Mouse (Mus musculus): Measurements from ENCODE around the gene Ghdc. TPM values are rescaled to one million over a fixed set of nuclear protein-coding genes. Genes with fewer than 3 reads are reported as not detected.

Ghdc gene
- polyA plus RNA-seq, 2 experiments: 3.7 to 12.1 TPM

DNA sequence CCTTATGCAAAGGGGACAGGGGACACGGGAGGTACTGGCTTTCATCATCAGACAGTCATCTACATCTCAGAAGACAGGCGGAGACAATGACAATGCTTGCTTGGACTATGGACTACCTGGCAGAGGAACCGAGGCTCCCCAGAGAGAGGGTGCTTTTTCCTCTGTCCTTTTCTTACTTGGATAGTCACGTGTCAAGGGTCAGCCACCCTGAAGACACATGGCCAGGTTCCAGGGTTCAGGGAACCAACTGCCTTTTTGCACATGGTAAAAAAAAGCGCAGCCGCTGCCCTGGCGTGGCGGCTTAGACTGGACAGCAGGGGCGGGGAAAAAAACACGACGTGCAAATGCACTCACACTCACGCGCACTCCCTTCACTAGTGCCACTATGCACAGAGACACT, 11.8 kb upstream of the Ghdc start:
- WGBS: 91% methylated on average over 13 of the region's 13 CpGs
- ATAC-seq (ENCODE audit: low FRiP score, low read depth) (no peak), DNase-seq (ENCODE audit: low spot score) (no peak)
- Histone ChIP-seq H3K4me3 (replicated peaks; ENCODE audit: low read length) (no peak overlapping the region), H3K36me3 (ENCODE audit: control insufficient read depth, insufficient read depth, low read length) (peaks cover 65% of the 10 kb centered on the region), H3K9ac (ENCODE audit: low read depth, low read length, severe bottlenecking) (no peak overlapping the region), H3K27me3 (ENCODE audit: control insufficient read depth, insufficient read depth, low read length) (no peaks in the 10 kb centered on the region), H3K4me1 (ENCODE audit: control insufficient read depth, insufficient read depth, low read length) (no peaks in the 10 kb centered on the region), H3K4me2 (replicated peaks; ENCODE audit: low read depth, low read length, severe bottlenecking) (no peak overlapping the region), H3K27ac (replicated peaks; ENCODE audit: low read depth, low read length) (no peak overlapping the region), H3K9me3 (ENCODE audit: control insufficient read depth, low read length) (no peaks in the 10 kb centered on the region)
- no peak for TF ChIP-seq POLR2A (IDR thresholded peaks at IDR 0.05; ENCODE audit: borderline replicate concordance, extremely low read depth, insufficient read depth, insufficient read length)

- DNase-seq (ENCODE audit: low spot score) (no peak), ATAC-seq (ENCODE audit: low FRiP score, low read depth) (no peak)
- Histone ChIP-seq H3K9me3 (ENCODE audit: control insufficient read depth, low read length) (no peaks in the 10 kb centered on the region), H3K36me3 (ENCODE audit: control insufficient read depth, insufficient read depth, low read length) (peaks cover 59% of the 10 kb centered on the region), H3K4me2 (replicated peaks; ENCODE audit: low read depth, low read length, severe bottlenecking) (no peak overlapping the region), H3K27me3 (ENCODE audit: control insufficient read depth, insufficient read depth, low read length) (no peaks in the 10 kb centered on the region), H3K27ac (replicated peaks; ENCODE audit: low read depth, low read length) (no peak overlapping the region), H3K4me1 (ENCODE audit: control insufficient read depth, insufficient read depth, low read length) (no peaks in the 10 kb centered on the region), H3K4me3 (replicated peaks; ENCODE audit: low read length) (no peak overlapping the region), H3K9ac (ENCODE audit: low read depth, low read length, severe bottlenecking) (no peak overlapping the region)
- WGBS: 90% methylated on average over 15 of the region's 15 CpGs
- no peak for TF ChIP-seq POLR2A (IDR thresholded peaks at IDR 0.05; ENCODE audit: borderline replicate concordance, extremely low read depth, insufficient read depth, insufficient read length)
Measured at GRCm38 (mm10) chr11:100781763-100782475, 11.2 kb upstream of the Ghdc start.

DNA sequence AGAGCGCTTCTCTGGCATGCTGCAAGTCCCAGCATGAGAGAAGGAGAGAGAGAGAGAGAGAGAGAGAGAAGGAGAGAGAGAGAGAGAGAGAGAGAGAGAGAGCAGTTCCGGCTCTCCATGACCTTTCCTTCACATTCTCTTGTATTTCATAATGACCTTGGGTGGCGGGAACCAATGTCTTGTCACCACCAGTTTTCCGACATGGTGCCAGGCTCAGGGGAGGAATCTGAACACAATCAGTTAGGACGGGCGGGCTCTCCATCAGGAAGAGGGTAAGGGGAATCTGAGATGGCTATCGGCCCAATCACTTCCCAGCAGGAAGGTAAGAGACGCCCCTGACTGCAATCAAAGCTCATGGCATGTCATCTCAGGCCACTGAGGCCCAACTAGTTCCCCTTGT, 9.5 kb upstream of the Ghdc start:
- DNase-seq (ENCODE audit: low spot score): no peak
- WGBS: 81% methylated on average over 8 of the region's 8 CpGs
- no peak for ATAC-seq (ENCODE audit: low FRiP score, low read depth)
- Histone ChIP-seq H3K4me1 (ENCODE audit: control insufficient read depth, insufficient read depth, low read length) (no peaks in the 10 kb centered on the region), H3K36me3 (ENCODE audit: control insufficient read depth, insufficient read depth, low read length) (peaks cover 48% of the 10 kb centered on the region), H3K4me3 (replicated peaks; ENCODE audit: low read length) (no peak overlapping the region), H3K9ac (ENCODE audit: low read depth, low read length, severe bottlenecking) (no peak overlapping the region), H3K9me3 (ENCODE audit: control insufficient read depth, low read length) (no peaks in the 10 kb centered on the region), H3K27ac (replicated peaks; ENCODE audit: low read depth, low read length) (no peak overlapping the region), H3K4me2 (replicated peaks; ENCODE audit: low read depth, low read length, severe bottlenecking) (no peak overlapping the region), H3K27me3 (ENCODE audit: control insufficient read depth, insufficient read depth, low read length) (no peaks in the 10 kb centered on the region)
- no peak for TF ChIP-seq POLR2A (IDR thresholded peaks at IDR 0.05; ENCODE audit: borderline replicate concordance, extremely low read depth, insufficient read depth, insufficient read length)

DNA sequence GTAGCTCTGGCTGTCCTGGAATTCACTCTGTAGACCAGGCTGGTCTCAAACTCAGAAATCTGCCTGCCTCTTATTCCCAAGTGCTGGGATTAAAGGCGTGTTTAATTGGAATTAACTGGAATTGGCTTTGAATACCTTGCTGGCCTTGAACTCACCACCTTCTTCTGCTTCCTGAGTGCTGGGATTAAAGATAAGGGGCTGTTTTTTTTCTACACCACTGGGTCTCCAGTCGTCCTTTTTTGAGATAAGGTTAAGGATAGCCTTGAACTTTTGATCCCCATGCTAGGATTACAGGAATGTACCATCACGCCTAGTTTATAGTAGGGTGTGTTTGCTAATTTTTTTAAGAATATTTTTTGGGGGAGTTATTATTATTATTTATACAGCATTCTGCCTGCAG, 7.3 kb upstream of the Ghdc start:
- no peak for TF ChIP-seq POLR2A (IDR thresholded peaks at IDR 0.05; ENCODE audit: borderline replicate concordance, extremely low read depth, insufficient read depth, insufficient read length)
- Histone ChIP-seq H3K27ac (replicated peaks; ENCODE audit: low read depth, low read length) (no peak overlapping the region), H3K27me3 (ENCODE audit: control insufficient read depth, insufficient read depth, low read length) (no peaks in the 10 kb centered on the region), H3K36me3 (ENCODE audit: control insufficient read depth, insufficient read depth, low read length) (peaks cover 32% of the 10 kb centered on the region), H3K9me3 (ENCODE audit: control insufficient read depth, low read length) (no peaks in the 10 kb centered on the region), H3K4me1 (ENCODE audit: control insufficient read depth, insufficient read depth, low read length) (no peaks in the 10 kb centered on the region), H3K4me3 (replicated peaks; ENCODE audit: low read length) (no peak overlapping the region), H3K9ac (ENCODE audit: low read depth, low read length, severe bottlenecking) (no peak overlapping the region), H3K4me2 (replicated peaks; ENCODE audit: low read depth, low read length, severe bottlenecking) (no peak overlapping the region)
- ATAC-seq (ENCODE audit: low FRiP score, low read depth) (no peak), DNase-seq (ENCODE audit: low spot score) (no peak)
- 71% methylated on average over 3 of the region's 3 CpGs for WGBS

- no peak for TF ChIP-seq POLR2A (IDR thresholded peaks at IDR 0.05; ENCODE audit: borderline replicate concordance, extremely low read depth, insufficient read depth, insufficient read length)
- no peak for DNase-seq (ENCODE audit: low spot score)
- Histone ChIP-seq H3K9me3 (ENCODE audit: control insufficient read depth, low read length) (no peaks in the 10 kb centered on the region), H3K36me3 (ENCODE audit: control insufficient read depth, insufficient read depth, low read length) (peaks cover 11% of the 10 kb centered on the region), H3K4me3 (replicated peaks; ENCODE audit: low read length) (no peak overlapping the region), H3K27ac (replicated peaks; ENCODE audit: low read depth, low read length) (no peak overlapping the region), H3K4me1 (ENCODE audit: control insufficient read depth, insufficient read depth, low read length) (no peaks in the 10 kb centered on the region), H3K9ac (ENCODE audit: low read depth, low read length, severe bottlenecking) (no peak overlapping the region), H3K4me2 (replicated peaks; ENCODE audit: low read depth, low read length, severe bottlenecking) (no peak overlapping the region), H3K27me3 (ENCODE audit: control insufficient read depth, insufficient read depth, low read length) (no peaks in the 10 kb centered on the region)
- 79% methylated on average over 10 of the region's 10 CpGs for WGBS
- ATAC-seq (ENCODE audit: low FRiP score, low read depth): no peak
Measured at GRCm38 (mm10) chr11:100775921-100776320, 5.2 kb upstream of the Ghdc start.

Measured in limb, embryonic 14.5 days (tissue).